2 mouse cellular contexts compared by ENCODE assay signal in the genomic region with DNA sequence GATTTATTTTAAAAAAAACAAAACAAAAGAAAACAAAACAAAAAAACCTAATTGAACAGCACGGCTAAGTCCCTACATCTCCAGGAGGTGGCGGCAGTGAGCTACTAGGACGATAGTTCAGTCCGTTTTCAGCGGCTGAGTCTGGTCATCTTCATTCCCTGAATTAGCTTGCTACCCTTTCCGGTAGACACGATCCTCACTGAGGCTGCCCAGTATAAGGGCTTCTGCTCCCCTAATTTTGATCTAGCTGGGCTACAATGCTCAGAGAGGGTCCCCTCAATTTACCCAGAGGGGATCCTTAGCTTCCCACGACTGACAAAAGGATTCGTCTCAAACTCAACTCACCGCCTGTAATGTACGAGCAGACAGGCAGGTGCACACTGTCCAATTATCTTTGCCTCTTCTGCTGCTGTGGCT.
TF ChIP-seq lines count a peak whose summit lies in the region.

No protein-coding gene starts in this region.

TF ChIP-seq in C2C12, 6 proteins besides CTCF, POLR2A, EP300 and RAD21 (continued from another document):
- TF ChIP-seq FOSL1 (IDR thresholded peaks at IDR 0.05; ENCODE audit: insufficient read depth, low read length, poor library complexity, severe bottlenecking) (no peak), USF1 (IDR thresholded peaks at IDR 0.05; ENCODE audit: low read depth) (no peak), CEBPB (IDR thresholded peaks at IDR 0.05; ENCODE audit: low read depth) (no peak), MAX (IDR thresholded peaks at IDR 0.05) (no peak), MYOG (IDR thresholded peaks at IDR 0.05; ENCODE audit: control insufficient read depth, extremely low read depth, insufficient read length) (no peak)

TF ChIP-seq in myocyte, 11 proteins besides CTCF, POLR2A, EP300 and RAD21 (continued from another document):
- TF ChIP-seq MYOD1 (IDR thresholded peaks at IDR 0.05; ENCODE audit: control insufficient read depth in 1 of 3, insufficient read length in 2 of 3, low read depth in 2 of 3), result no peak
